Mouse (Mus musculus): ENCODE measurements around the gene Nr5a1.

- TF ChIP-seq RCOR1 (conservative IDR thresholded peaks at IDR 0.05; ENCODE audit: low read depth, low read length) (no peak), USF1 (IDR thresholded peaks at IDR 0.05; ENCODE audit: low read depth, low read length) (no peak), ZMIZ1 (IDR thresholded peaks at IDR 0.05; ENCODE audit: low read depth, low read length) (no peak), CTCF (conservative IDR thresholded peaks at IDR 0.05 in 1 of 2, IDR thresholded peaks at IDR 0.05 in 1 of 2; ENCODE audit: low read depth in 2 of 2, low read length in 2 of 2) (no peak), POLR2A (IDR thresholded peaks at IDR 0.05; ENCODE audit: low read depth, low read length) (no peak), RAD21 (IDR thresholded peaks at IDR 0.05; ENCODE audit: low read depth, low read length) (no peak), POLR2AphosphoS2 (IDR thresholded peaks at IDR 0.05; ENCODE audit: low read depth, low read length) (no peak), USF2 (conservative IDR thresholded peaks at IDR 0.05; ENCODE audit: low read depth, low read length) (no peak)
Measured at GRCm38 (mm10) chr2:38698623-38699022, 15.7 kb downstream of the Nr5a1 start.
